Mouse (Mus musculus) E14TG2a.4 (cell line): ENCODE measurements at regions not wholly inside any gene's neighbourhood (a gene's known extent, or its start where the extent isn't known, plus 50 kb on each side); places are given as distances from the start of the nearest gene placed in this dataset.
A peak's percentile ranks its signal among the peaks of the same experiment; 100 is the strongest.

Experiments
- CTCF ChIP-seq: conservative IDR thresholded peaks from 2 replicates; pipeline ENCODE4 v1.5.1; 2014; ENCODE audit warnings: low read length
- NANOG ChIP-seq: IDR thresholded peaks from 2 replicates; pipeline ENCODE4 v1.6.1; 2014; ENCODE audit warnings: borderline replicate concordance, low read length, mixed read lengths

DNA sequence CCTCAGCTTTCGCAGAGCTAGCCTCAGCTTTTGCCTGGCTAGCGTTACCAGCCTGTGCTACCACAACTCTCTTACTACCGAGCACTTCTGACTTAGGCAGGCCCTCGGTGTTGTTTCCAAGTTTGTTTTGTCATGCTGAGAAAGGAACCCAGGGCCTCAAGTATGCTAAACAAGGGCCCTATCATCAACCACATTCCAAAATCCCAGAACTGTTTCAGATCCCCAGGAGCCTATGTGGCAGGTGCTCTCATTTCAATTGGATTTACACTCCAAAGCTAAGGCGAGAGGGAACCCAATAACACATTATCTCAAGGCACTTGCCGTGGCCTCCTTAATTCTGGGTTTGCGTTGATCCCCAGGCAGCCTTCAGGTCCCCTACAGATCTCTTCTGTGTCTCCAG lies 50.8 kb upstream of the Pja1 start:
- TF ChIP-seq CTCF (no peak), NANOG (peak; percentile 43; the same call in 1 of the 2 replicates)
